Mouse (Mus musculus) spleen, adult 2 months (tissue): ENCODE results near the gene Mapk1ip1l.

Experiments used
- CTCF ChIP-seq: fragments of 200-500 bp; IDR thresholded peaks from 2 replicates; pipeline ENCODE4 v1.5.1; 2011; ENCODE audit warnings: mild to moderate bottlenecking, inconsistent platforms; ENCODE audit not compliant: insufficient read depth, insufficient read length, insufficient replicate concordance; ENCODE audit errors: extremely low read depth
- POLR2A ChIP-seq: fragments of 200-500 bp; IDR thresholded peaks from 2 replicates; pipeline ENCODE4 v1.6.1; 2011; ENCODE audit warnings: low read depth, low read length, inconsistent platforms

GRCm38 (mm10) chr14:47353240-47353639 lies 55.2 kb downstream of the Mapk1ip1l start:
- TF ChIP-seq CTCF = no peak
- no peak for TF ChIP-seq POLR2A
